Mouse (Mus musculus): ENCODE measurements at regions not wholly inside any gene's neighbourhood (a gene's known extent, or its start where the extent isn't known, plus 50 kb on each side); places are given as distances from the start of the nearest gene placed in this dataset.

DNA sequence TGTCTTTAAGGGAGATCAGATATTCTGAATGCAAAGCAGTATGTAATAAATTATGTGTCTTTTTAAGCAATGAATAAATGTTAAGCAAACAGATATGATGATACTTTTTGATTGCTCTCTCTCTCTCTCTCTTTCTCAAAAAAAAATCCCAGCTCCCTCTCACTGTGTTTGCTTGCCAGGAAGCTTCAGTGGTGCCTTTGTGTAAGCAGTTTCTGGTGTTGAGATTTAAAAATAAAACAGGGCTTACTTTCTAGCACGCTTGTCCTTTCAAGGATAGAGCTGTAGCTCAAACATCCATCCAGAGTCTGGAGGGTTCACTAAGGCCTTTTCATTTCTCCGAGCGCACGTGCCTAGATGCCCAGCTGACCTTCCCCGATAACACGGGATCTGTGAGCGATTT lies 447.8 kb downstream of the Lrig3 start:
- Histone ChIP-seq H3K79me2 (replicated peaks; ENCODE audit: control insufficient read depth, extremely low read depth, insufficient read depth, poor library complexity, severe bottlenecking) (no peaks in the 10 kb centered on the region), H3K27me3 (replicated peaks) (no peaks in the 10 kb centered on the region), H3K27ac (ENCODE audit: insufficient read depth, low read depth) (no peak overlapping the region), H3K4me2 (ENCODE audit: insufficient read depth, low read depth, poor library complexity, severe bottlenecking) (no peak overlapping the region), H3K4me3 (replicated peaks in 1 of 3; ENCODE audit: low read depth in 2 of 3, low read length in 2 of 3, poor library complexity in 1 of 3) (no peak overlapping the region), H3K36me3 (replicated peaks in 1 of 2; ENCODE audit: control insufficient read depth in 1 of 2, insufficient read depth in 1 of 2, low read length in 1 of 2) (no peaks in the 10 kb centered on the region), H3K9ac (ENCODE audit: insufficient read depth, low read depth) (no peak overlapping the region), H3K4me1 (ENCODE audit: control insufficient read depth in 1 of 2, insufficient read depth in 2 of 2) (no peaks in the 10 kb centered on the region), H3K9me3 (replicated peaks; ENCODE audit: low read length) (peaks cover 16% of the 10 kb centered on the region)
- dilution Hi-C loops (cut with MboI; ENCODE audit: extremely low pct_ligation_motif_present, extremely low pct_unique_long_range_greater_than_20kb, low sequenced_read_pairs) = no loop called here
- TF ChIP-seq RCOR1 (conservative IDR thresholded peaks at IDR 0.05; ENCODE audit: low read depth, low read length) (no peak), NELFE (IDR thresholded peaks at IDR 0.05; ENCODE audit: low read depth, low read length) (no peak), MAFK (IDR thresholded peaks at IDR 0.05; ENCODE audit: insufficient replicate concordance, low read length) (no peak), ETS1 (conservative IDR thresholded peaks at IDR 0.05; ENCODE audit: low read depth, low read length) (no peak), SIN3A (IDR thresholded peaks at IDR 0.05; ENCODE audit: low read length) (no peak), MAX (IDR thresholded peaks at IDR 0.05; ENCODE audit: low read length) (no peak), BHLHE40 (IDR thresholded peaks at IDR 0.05; ENCODE audit: low read depth, low read length) (no peak)
- in situ Hi-C loops (cut with MboI; ENCODE audit: low pct_ligation_motif_present, low pct_unique_long_range_greater_than_20kb, low sequenced_read_pairs) = no loop called here
- no peak for DNase-seq (ENCODE audit: extremely low read depth)

GRCm38 (mm10) chr10:126392235-126392634 lies 426.3 kb downstream of the Lrig3 start:
- in situ Hi-C loops (cut with MboI; ENCODE audit: low pct_ligation_motif_present, low pct_unique_long_range_greater_than_20kb, low sequenced_read_pairs) (no loop called here), dilution Hi-C loops (cut with MboI; ENCODE audit: extremely low pct_ligation_motif_present, extremely low pct_unique_long_range_greater_than_20kb, low sequenced_read_pairs) (no loop called here)
- H3K27me3 ChIP-seq (replicated peaks) = no peaks in the 10 kb centered on the region
- H3K4me3 ChIP-seq (replicated peaks in 1 of 3; ENCODE audit: low read depth in 2 of 3, low read length in 2 of 3, poor library complexity in 1 of 3) = no peak overlapping the region
- H3K4me1 ChIP-seq (ENCODE audit: control insufficient read depth in 1 of 2, insufficient read depth in 2 of 2) = no peaks in the 10 kb centered on the region
- no peaks in the 10 kb centered on the region for H3K36me3 ChIP-seq (replicated peaks in 1 of 2; ENCODE audit: control insufficient read depth in 1 of 2, insufficient read depth in 1 of 2, low read length in 1 of 2)
- no peaks in the 10 kb centered on the region for H3K79me2 ChIP-seq (replicated peaks; ENCODE audit: control insufficient read depth, extremely low read depth, insufficient read depth, poor library complexity, severe bottlenecking)
- H3K4me2 ChIP-seq (ENCODE audit: insufficient read depth, low read depth, poor library complexity, severe bottlenecking) = no peak overlapping the region
- TF ChIP-seq SMC3 (IDR thresholded peaks at IDR 0.05; ENCODE audit: low read depth, low read length) (no peak), MAZ (IDR thresholded peaks at IDR 0.05; ENCODE audit: low read depth, low read length) (no peak), MEF2A (IDR thresholded peaks at IDR 0.05; ENCODE audit: borderline replicate concordance, low read depth, low read length) (no peak)
- no peak for DNase-seq (ENCODE audit: extremely low read depth)
- H3K9me3 ChIP-seq (replicated peaks; ENCODE audit: low read length) = peaks cover 23% of the 10 kb centered on the region
- H3K27ac ChIP-seq (ENCODE audit: insufficient read depth, low read depth) = no peak overlapping the region
- no peak overlapping the region for H3K9ac ChIP-seq (ENCODE audit: insufficient read depth, low read depth)

GRCm38 (mm10) chr10:126391770-126392169 lies 425.8 kb downstream of the Lrig3 start:
- H3K27me3 ChIP-seq (replicated peaks) = no peaks in the 10 kb centered on the region
- H3K27ac ChIP-seq (ENCODE audit: insufficient read depth, low read depth) = no peak overlapping the region
- no peak for DNase-seq (ENCODE audit: extremely low read depth)
- H3K4me3 ChIP-seq (replicated peaks in 1 of 3; ENCODE audit: low read depth in 2 of 3, low read length in 2 of 3, poor library complexity in 1 of 3) = no peak overlapping the region
- no peak overlapping the region for H3K4me2 ChIP-seq (ENCODE audit: insufficient read depth, low read depth, poor library complexity, severe bottlenecking)
- dilution Hi-C loops (cut with MboI; ENCODE audit: extremely low pct_ligation_motif_present, extremely low pct_unique_long_range_greater_than_20kb, low sequenced_read_pairs) = no loop called here
- TF ChIP-seq E2F4 (IDR thresholded peaks at IDR 0.05; ENCODE audit: insufficient replicate concordance, low read depth, low read length) = no peak
- TF ChIP-seq NELFE (IDR thresholded peaks at IDR 0.05; ENCODE audit: low read depth, low read length) = no peak
- no peak for TF ChIP-seq USF1 (IDR thresholded peaks at IDR 0.05; ENCODE audit: low read depth, low read length)
- no peak for TF ChIP-seq MAFK (IDR thresholded peaks at IDR 0.05; ENCODE audit: insufficient replicate concordance, low read length)
- TF ChIP-seq MXI1 (IDR thresholded peaks at IDR 0.05; ENCODE audit: low read depth, low read length) = no peak
- TF ChIP-seq PAX5 (IDR thresholded peaks at IDR 0.05; ENCODE audit: low read length) = no peak
- no peak for TF ChIP-seq SIN3A (IDR thresholded peaks at IDR 0.05; ENCODE audit: low read length)
- in situ Hi-C loops (cut with MboI; ENCODE audit: low pct_ligation_motif_present, low pct_unique_long_range_greater_than_20kb, low sequenced_read_pairs) = no loop called here
- H3K9me3 ChIP-seq (replicated peaks; ENCODE audit: low read length) = peaks cover 23% of the 10 kb centered on the region
- no peaks in the 10 kb centered on the region for H3K4me1 ChIP-seq (ENCODE audit: control insufficient read depth in 1 of 2, insufficient read depth in 2 of 2)
- H3K79me2 ChIP-seq (replicated peaks; ENCODE audit: control insufficient read depth, extremely low read depth, insufficient read depth, poor library complexity, severe bottlenecking) = no peaks in the 10 kb centered on the region
- H3K9ac ChIP-seq (ENCODE audit: insufficient read depth, low read depth) = no peak overlapping the region
- no peaks in the 10 kb centered on the region for H3K36me3 ChIP-seq (replicated peaks in 1 of 2; ENCODE audit: control insufficient read depth in 1 of 2, insufficient read depth in 1 of 2, low read length in 1 of 2)
